Mouse (Mus musculus) liver, adult 2 months (tissue): ENCODE measurements around the gene Slc25a34. TPM values are rescaled to one million over a fixed set of nuclear protein-coding genes. Genes with fewer than 3 reads are reported as not detected.

Experiments
- DNase-seq: peaks from one replicate; pipeline ENCODE4 v3.0.0-alpha.2; 2011; ENCODE audit warnings: low read depth, low spot score; ENCODE audit errors: extremely low read depth
- H3K27ac ChIP-seq: fragments of 200-500 bp; replicated peaks from 2 replicates; pipeline ENCODE4 v1.5.1; 2012; ENCODE audit warnings: low read depth, mild to moderate bottlenecking, control low read depth, inconsistent platforms, low read length; ENCODE audit not compliant: insufficient read depth
- H3K27me3 ChIP-seq: fragments of 200-500 bp; 2 replicates; pipeline ENCODE4 v1.6.1; 2012; ENCODE audit warnings: mild to moderate bottlenecking, moderate library complexity, low read length, inconsistent platforms; ENCODE audit not compliant: control insufficient read depth, insufficient read depth
- H3K36me3 ChIP-seq: fragments of 200-500 bp; 2 replicates; pipeline ENCODE4 v1.6.1; 2012; ENCODE audit warnings: low read length, inconsistent platforms; ENCODE audit not compliant: control insufficient read depth, insufficient read depth
- H3K4me1 ChIP-seq: fragments of 200-500 bp; 2 replicates; pipeline ENCODE4 v1.6.1; 2011; ENCODE audit warnings: low read length; ENCODE audit not compliant: control insufficient read depth, insufficient read depth
- H3K4me3 ChIP-seq: fragments of 200-500 bp; 2 replicates; pipeline ENCODE4 v1.5.1; 2011; ENCODE audit warnings: low read depth, mild to moderate bottlenecking, control low read depth, low read length, moderate library complexity; ENCODE audit not compliant: insufficient read depth
- H3K79me2 ChIP-seq: fragments of 200-500 bp; 2 replicates; pipeline ENCODE4 v1.6.1; 2012; ENCODE audit warnings: inconsistent platforms, mild to moderate bottlenecking, low read length, moderate library complexity; ENCODE audit not compliant: control insufficient read depth, insufficient read depth
- H3K9ac ChIP-seq: fragments of 200-500 bp; 2 replicates; pipeline ENCODE4 v1.6.1; 2012; ENCODE audit warnings: low read depth, mild to moderate bottlenecking, control low read depth, inconsistent platforms, low read length
- CTCF ChIP-seq: fragments of 200-500 bp; IDR thresholded peaks from 2 replicates; pipeline ENCODE4 v1.5.1; 2011; ENCODE audit warnings: low read depth, low read length, control low read depth
- POLR2A ChIP-seq: fragments of 200-500 bp; IDR thresholded peaks from 2 replicates; pipeline ENCODE4 v1.6.1; 2011; ENCODE audit warnings: low read length, control low read depth; ENCODE audit not compliant: insufficient read depth; ENCODE audit errors: extremely low read depth
- WGBS: fragments of 180-500 bp; shearing (Covaris S2); methylation state at CpG from one replicate; pipeline ENCODE4 v1.1.7; 2018; 5-methylcytosine and 5-hydroxymethylcytosine counted together
- polyA plus RNA-seq: library from polyadenylated mRNA; depleted of rRNA; stranded (reverse); fragments of >200 nt; gene quantifications from 2 replicates; pipeline ENCODE4 v1.2.3, GENCODE M21; 2012
- total RNA-seq: library from RNA; depleted of rRNA; stranded (reverse); fragments of >200 nt; gene quantifications from 2 replicates; pipeline ENCODE4 v1.2.3, GENCODE M21; 2014

Gene Slc25a34
- total and polyA plus RNA-seq, 2 experiments, result 5.1 to 10.2 TPM

- TF ChIP-seq POLR2A, result no peak
- peak; percentile 88 for TF ChIP-seq CTCF
- no peaks in the 10 kb centered on the region for H3K4me1 ChIP-seq
- H3K4me3 ChIP-seq, result no peak overlapping the region
- 0 out of 2 replicates have a peak, but pooled peaks cover 2% of the 10 kb centered on the region for H3K27me3 ChIP-seq
- H3K27ac ChIP-seq, result no peak overlapping the region
- H3K9ac ChIP-seq, result no peak overlapping the region
- H3K79me2 ChIP-seq, result no peaks in the 10 kb centered on the region
- no peaks in the 10 kb centered on the region for H3K36me3 ChIP-seq
- no peak for DNase-seq
- WGBS, result 25% methylated on average over 3 of the region's 3 CpGs
These were observed 32.1 kb downstream of the Slc25a34 start for GRCm38 (mm10) chr4:141591547-141591946.

- H3K36me3 ChIP-seq, result no peaks in the 10 kb centered on the region
- DNase-seq, result no peak
- no peaks in the 10 kb centered on the region for H3K27me3 ChIP-seq
- no peaks in the 10 kb centered on the region for H3K4me1 ChIP-seq
- no peak for TF ChIP-seq CTCF
- no peak for TF ChIP-seq POLR2A
- no peak overlapping the region for H3K4me3 ChIP-seq
- WGBS, result 89% methylated on average over 8 of the region's 8 CpGs
- H3K27ac ChIP-seq, result no peak overlapping the region
- no peak overlapping the region for H3K9ac ChIP-seq
- no peaks in the 10 kb centered on the region for H3K79me2 ChIP-seq
These were observed 39.7 kb downstream of the Slc25a34 start for GRCm38 (mm10) chr4:141583919-141584318.

GRCm38 (mm10) chr4:141581051-141581450 is 42.6 kb downstream of the Slc25a34 start:
- H3K36me3 ChIP-seq, result no peaks in the 10 kb centered on the region
- no peaks in the 10 kb centered on the region for H3K27me3 ChIP-seq
- H3K9ac ChIP-seq, result no peak overlapping the region
- no peaks in the 10 kb centered on the region for H3K79me2 ChIP-seq
- H3K4me1 ChIP-seq, result no peaks in the 10 kb centered on the region
- H3K4me3 ChIP-seq, result no peak overlapping the region
- TF ChIP-seq POLR2A, result no peak
- no peak for TF ChIP-seq CTCF
- H3K27ac ChIP-seq, result no peak overlapping the region
- DNase-seq, result no peak
- 80% methylated on average over 13 of the region's 13 CpGs for WGBS

- peak; percentile 31 for DNase-seq
- H3K27ac ChIP-seq, result no peak overlapping the region
- peaks cover 10% of the 10 kb centered on the region for H3K4me1 ChIP-seq
- no peak overlapping the region for H3K9ac ChIP-seq
- H3K4me3 ChIP-seq, result no peak overlapping the region
- no peak for TF ChIP-seq CTCF
- TF ChIP-seq POLR2A, result no peak
- no peaks in the 10 kb centered on the region for H3K36me3 ChIP-seq
- H3K27me3 ChIP-seq, result no peaks in the 10 kb centered on the region
- no peaks in the 10 kb centered on the region for H3K79me2 ChIP-seq
- WGBS, result 35% methylated on average over 3 of the region's 3 CpGs
These were observed 44.8 kb downstream of the Slc25a34 start for GRCm38 (mm10) chr4:141578833-141579232.

- Histone ChIP-seq H3K9ac (no peak overlapping the region), H3K4me3 (no peak overlapping the region), H3K27ac (no peak overlapping the region), H3K27me3 (no peaks in the 10 kb centered on the region), H3K79me2 (no peaks in the 10 kb centered on the region), H3K36me3 (no peaks in the 10 kb centered on the region), H3K4me1 (peaks cover 18% of the 10 kb centered on the region)
- no peak for TF ChIP-seq POLR2A
- TF ChIP-seq CTCF, result peak; percentile 33
- WGBS, result 97% methylated on average over 7 of the region's 7 CpGs
- DNase-seq, result no peak
These were observed 46.7 kb downstream of the Slc25a34 start for GRCm38 (mm10) chr4:141576877-141577276.

GRCm38 (mm10) chr4:141576404-141576803 is 47.2 kb downstream of the Slc25a34 start:
- Histone ChIP-seq H3K27ac (no peak overlapping the region), H3K4me1 (peaks cover 20% of the 10 kb centered on the region), H3K36me3 (no peaks in the 10 kb centered on the region), H3K27me3 (no peaks in the 10 kb centered on the region), H3K4me3 (no peak overlapping the region), H3K9ac (no peak overlapping the region), H3K79me2 (no peaks in the 10 kb centered on the region)
- TF ChIP-seq CTCF (no peak), POLR2A (no peak)
- WGBS, result 84% methylated on average over 11 of the region's 11 CpGs
- DNase-seq, result no peak
